Mouse (Mus musculus) layer of hippocampus, adult 11-12 months (tissue): ENCODE measurements at regions not wholly inside any gene's neighbourhood (a gene's known extent, or its start where the extent isn't known, plus 50 kb on each side); places are given as distances from the start of the nearest gene placed in this dataset.
A peak's percentile ranks its signal among the peaks of the same experiment; 100 is the strongest.

ENCODE experiments used
- DNase-seq: peaks from one replicate; pipeline ENCODE4 v3.0.0; 2022; ENCODE audit warnings: low spot score

GRCm38 (mm10) chr2:162720016-162720415 lies 59.1 kb upstream of the Ptprt start:
- no peak for DNase-seq

- peak; percentile 11 for DNase-seq
Observed at GRCm38 (mm10) chr2:162718466-162718865, 57.5 kb upstream of the Ptprt start.

- no peak for DNase-seq
Observed at GRCm38 (mm10) chr2:162714976-162715375, 54.0 kb upstream of the Ptprt start.

GRCm38 (mm10) chr2:162712972-162713371 lies 52.0 kb upstream of the Ptprt start:
- DNase-seq: no peak

GRCm38 (mm10) chr2:162712394-162712793 lies 51.4 kb upstream of the Ptprt start:
- DNase-seq: no peak
